Mouse (Mus musculus): Measurements from ENCODE around the gene Rfng. TPM values are rescaled to one million over a fixed set of nuclear protein-coding genes. Genes with fewer than 3 reads are reported as not detected.

Gene Rfng
- polyA plus RNA-seq, 1 experiment from 2014 or later: 22.4 TPM

DNA sequence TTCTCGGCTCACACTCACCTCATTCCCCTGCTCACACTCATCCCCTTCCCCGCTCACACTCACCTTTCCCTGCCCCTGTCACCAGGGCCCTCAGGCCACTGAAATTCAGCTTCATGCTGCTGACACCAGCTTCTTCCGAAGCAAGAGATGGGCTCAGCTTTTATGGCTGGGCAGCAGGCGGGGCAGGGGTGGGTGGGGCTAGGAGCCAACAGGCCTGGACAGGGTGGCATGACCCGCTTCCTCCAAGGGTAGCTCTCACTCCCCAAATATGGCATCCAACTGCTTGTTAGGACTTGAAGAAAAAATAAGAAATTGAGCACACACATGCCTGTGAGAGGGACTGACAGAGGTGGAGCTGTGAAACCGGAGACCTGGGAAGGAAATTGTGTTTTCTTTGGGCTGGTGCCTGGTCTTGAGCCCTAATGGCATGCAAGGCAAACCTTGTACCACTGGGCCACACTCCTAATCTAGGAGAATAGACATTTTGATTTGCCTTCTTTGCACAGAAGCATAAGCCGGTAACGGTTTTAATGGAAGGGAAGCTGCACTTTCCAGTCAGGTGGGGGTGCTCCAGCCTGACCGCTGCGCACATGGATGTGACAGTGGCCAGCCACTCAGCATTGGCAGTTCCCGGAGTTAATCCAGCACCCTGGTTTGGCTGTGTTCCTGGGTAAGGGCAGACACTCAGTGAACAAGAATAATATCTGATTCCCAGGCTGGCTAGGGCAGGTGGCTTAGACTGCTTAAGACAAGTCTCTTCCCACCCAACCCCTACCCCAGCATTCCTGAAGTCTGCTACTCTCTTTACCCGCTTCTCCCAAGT, 51.9 kb downstream of the Rfng start, which contains the start of gene Cbr2:
Gene Cbr2 (minus strand): TSS at position 257 of the 823 bp plus-strand sequence.
- H3K4me1 ChIP-seq: peaks cover 15% of the 10 kb centered on the region
- no peak within 1 kb of the TSS for H3K4me2 ChIP-seq
- H3K36me3 ChIP-seq: no peaks in the 10 kb centered on the region
- no peak within 1 kb of the TSS for H3K4me3 ChIP-seq
- no peaks in the 10 kb centered on the region for H3K9me3 ChIP-seq (replicated peaks)
- H3K9ac ChIP-seq: no peak within 1 kb of the TSS
- no peak for ATAC-seq
- WGBS (ENCODE audit: insufficient replicate concordance): 66% methylated on average over 12 of the region's 12 CpGs
- no peak within 1 kb of the TSS for H3K27ac ChIP-seq
- peaks cover 40% of the 10 kb centered on the region for H3K27me3 ChIP-seq (replicated peaks)

DNA sequence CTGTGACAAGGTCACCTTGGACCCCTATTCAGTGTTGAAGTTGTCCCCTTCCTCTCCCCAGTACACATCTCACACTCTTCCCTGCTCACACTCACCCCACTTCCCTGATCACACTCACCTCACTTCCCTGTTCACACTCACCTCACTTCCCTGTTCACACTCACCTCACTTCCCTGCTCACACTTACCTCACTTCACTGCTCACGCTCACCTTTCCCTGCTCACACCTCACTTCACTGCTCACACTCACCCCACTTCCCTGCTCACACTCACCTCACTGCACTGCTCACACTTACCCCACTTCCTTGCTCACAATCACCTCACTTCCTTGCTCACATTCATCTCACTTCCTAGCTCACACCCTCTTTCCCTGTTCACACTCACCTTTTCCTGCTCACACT, 52.6 kb downstream of the Rfng start:
- 79% methylated on average over 1 of the region's 1 CpGs for WGBS (ENCODE audit: insufficient replicate concordance)
- Histone ChIP-seq H3K9ac (no peak overlapping the region), H3K4me1 (peaks cover 21% of the 10 kb centered on the region), H3K36me3 (no peaks in the 10 kb centered on the region), H3K9me3 (replicated peaks) (no peaks in the 10 kb centered on the region), H3K4me3 (no peak overlapping the region), H3K27ac (no peak overlapping the region), H3K27me3 (replicated peaks) (peaks cover 40% of the 10 kb centered on the region), H3K4me2 (no peak overlapping the region)
- ATAC-seq: no peak

Other genes starting within 250 kb of the Rfng start
- gene Mcrip1, start 234.5 kb downstream of the Rfng start, polyA plus RNA-seq (2016; fragmentation: Nextera tagmentation; extraction: Ambion mirVana): 60.4 and 61.8 TPM in 2 replicates
- not detected in 2 replicates for gene Ppp1r27, start 233.1 kb downstream of the Rfng start, polyA plus RNA-seq (2016; fragmentation: Nextera tagmentation; extraction: Ambion mirVana)
- gene P4hb, start 211.0 kb downstream of the Rfng start, polyA plus RNA-seq (2016; fragmentation: Nextera tagmentation; extraction: Ambion mirVana): 443 and 468 TPM in 2 replicates
- gene Arhgdia, start 202.6 kb downstream of the Rfng start, polyA plus RNA-seq (2016; fragmentation: Nextera tagmentation; extraction: Ambion mirVana): 337 and 356 TPM in 2 replicates
- 542 and 545 TPM in 2 replicates for gene Alyref, start 185.8 kb downstream of the Rfng start, polyA plus RNA-seq (2016; fragmentation: Nextera tagmentation; extraction: Ambion mirVana)
- 118 and 120 TPM in 2 replicates for gene Anapc11, start 185.8 kb downstream of the Rfng start, polyA plus RNA-seq (2016; fragmentation: Nextera tagmentation; extraction: Ambion mirVana)
- gene Npb, start 175.7 kb downstream of the Rfng start, polyA plus RNA-seq (2016; fragmentation: Nextera tagmentation; extraction: Ambion mirVana): 5.0 and 6.6 TPM in 2 replicates
- gene Pcyt2, start 166.3 kb downstream of the Rfng start, polyA plus RNA-seq (2016; fragmentation: Nextera tagmentation; extraction: Ambion mirVana): 135 and 142 TPM in 2 replicates
- 43.1 and 45.3 TPM in 2 replicates for gene Sirt7, start 159.0 kb downstream of the Rfng start, polyA plus RNA-seq (2016; fragmentation: Nextera tagmentation; extraction: Ambion mirVana)
- 53.4 and 58.3 TPM in 2 replicates for gene Mafg, start 150.6 kb downstream of the Rfng start, polyA plus RNA-seq (2016; fragmentation: Nextera tagmentation; extraction: Ambion mirVana)
- 11.0 and 11.3 TPM in 2 replicates for gene Pycr1, start 140.4 kb downstream of the Rfng start, polyA plus RNA-seq (2016; fragmentation: Nextera tagmentation; extraction: Ambion mirVana)
- gene Myadml2, start 136.0 kb downstream of the Rfng start, polyA plus RNA-seq (2016; fragmentation: Nextera tagmentation; extraction: Ambion mirVana): 0.23 and 0.47 TPM in 2 replicates
- 0.31 and 0.38 TPM in 2 replicates for gene Notum, start 123.0 kb downstream of the Rfng start, polyA plus RNA-seq (2016; fragmentation: Nextera tagmentation; extraction: Ambion mirVana)
- gene Aspscr1, start 111.2 kb downstream of the Rfng start, polyA plus RNA-seq (2016; fragmentation: Nextera tagmentation; extraction: Ambion mirVana): 65.1 and 65.2 TPM in 2 replicates
- 130 and 137 TPM in 2 replicates for gene Cenpx, start 70.5 kb downstream of the Rfng start, polyA plus RNA-seq (2016; fragmentation: Nextera tagmentation; extraction: Ambion mirVana)
- gene Lrrc45, start 70.3 kb downstream of the Rfng start, polyA plus RNA-seq (2016; fragmentation: Nextera tagmentation; extraction: Ambion mirVana): 23.3 and 23.6 TPM in 2 replicates
- gene Rac3, start 62.7 kb downstream of the Rfng start, polyA plus RNA-seq (2016; fragmentation: Nextera tagmentation; extraction: Ambion mirVana): 2.8 and 3.1 TPM in 2 replicates
- 8.4 and 10.0 TPM in 2 replicates for gene Dcxr, start 56.9 kb downstream of the Rfng start, polyA plus RNA-seq (2016; fragmentation: Nextera tagmentation; extraction: Ambion mirVana)
- gene Cbr2, start 52.1 kb downstream of the Rfng start, polyA plus RNA-seq (2016; fragmentation: Nextera tagmentation; extraction: Ambion mirVana): 0.13 TPM in 1 of 2 replicates, not detected in the other
- gene Hmga1b, start 21.4 kb downstream of the Rfng start, polyA plus RNA-seq (2016; fragmentation: Nextera tagmentation; extraction: Ambion mirVana): 6.4 and 7.3 TPM in 2 replicates
- gene Gps1, start 65 bp upstream of the Rfng start, polyA plus RNA-seq (2016; fragmentation: Nextera tagmentation; extraction: Ambion mirVana): 128 and 135 TPM in 2 replicates
- gene Dus1l, start 12.2 kb upstream of the Rfng start, polyA plus RNA-seq (2016; fragmentation: Nextera tagmentation; extraction: Ambion mirVana): 99.5 and 100.0 TPM in 2 replicates
- gene Fasn, start 40.3 kb upstream of the Rfng start, polyA plus RNA-seq (2016; fragmentation: Nextera tagmentation; extraction: Ambion mirVana): 35.9 and 40.3 TPM in 2 replicates
- 2.9 and 3.2 TPM in 2 replicates for gene Ccdc57, start 148.7 kb upstream of the Rfng start, polyA plus RNA-seq (2016; fragmentation: Nextera tagmentation; extraction: Ambion mirVana)
- 166 and 170 TPM in 2 replicates for gene Slc16a3, start 164.3 kb upstream of the Rfng start, polyA plus RNA-seq (2016; fragmentation: Nextera tagmentation; extraction: Ambion mirVana)
- 58.4 and 61.1 TPM in 2 replicates for gene Csnk1d, start 207.1 kb upstream of the Rfng start, polyA plus RNA-seq (2016; fragmentation: Nextera tagmentation; extraction: Ambion mirVana)